Mouse (Mus musculus) ES-Bruce4 (cell line): ENCODE measurements around the gene Scd3. TPM values are rescaled to one million over a fixed set of nuclear protein-coding genes. Genes with fewer than 3 reads are reported as not detected.
A peak's percentile ranks its signal among the peaks of the same experiment; 100 is the strongest.

Source experiments
- H3K27ac ChIP-seq: 2 replicates; pipeline ENCODE4 v1.5.1; 2012; ENCODE audit warnings: low read length, inconsistent platforms; ENCODE audit not compliant: insufficient read depth
- H3K27me3 ChIP-seq: 2 replicates; pipeline ENCODE4 v1.6.1; 2012; ENCODE audit warnings: mild to moderate bottlenecking, low read length, inconsistent platforms; ENCODE audit not compliant: control insufficient read depth, poor library complexity, insufficient read depth, severe bottlenecking
- H3K36me3 ChIP-seq: 2 replicates; pipeline ENCODE4 v1.6.1; 2012; ENCODE audit warnings: inconsistent platforms, mild to moderate bottlenecking, low read length, moderate library complexity; ENCODE audit not compliant: control insufficient read depth, poor library complexity, insufficient read depth, severe bottlenecking
- H3K4me1 ChIP-seq: one replicate; pipeline ENCODE4 v1.8.1; 2011; ENCODE audit warnings: low read length; ENCODE audit not compliant: control insufficient read depth, insufficient read depth
- H3K4me3 ChIP-seq: 2 replicates; pipeline ENCODE4 v1.5.1; 2011; ENCODE audit warnings: low read depth, mild to moderate bottlenecking, low read length
- H3K9ac ChIP-seq: 2 replicates; pipeline ENCODE4 v1.6.1; 2012; ENCODE audit warnings: low read depth, mild to moderate bottlenecking, inconsistent platforms; ENCODE audit not compliant: poor library complexity, severe bottlenecking
- H3K9me3 ChIP-seq: replicated peaks from 2 replicates; pipeline ENCODE4 v1.6.1; 2012; ENCODE audit warnings: mild to moderate bottlenecking, low read length, inconsistent platforms; ENCODE audit not compliant: control insufficient read depth, poor library complexity, insufficient read depth, severe bottlenecking
- CTCF ChIP-seq: IDR thresholded peaks from one replicate; pipeline ENCODE4 v1.8.1; 2011; ENCODE audit warnings: low read depth, low read length
- EP300 ChIP-seq: IDR thresholded peaks from 2 replicates; pipeline ENCODE4 v1.6.1; 2011; ENCODE audit warnings: low read depth, low read length; ENCODE audit not compliant: insufficient read depth
- POLR2A ChIP-seq: IDR thresholded peaks from one replicate; pipeline ENCODE4 v1.8.1; 2011; ENCODE audit warnings: low read length; ENCODE audit not compliant: insufficient read depth
- polyA plus RNA-seq: library from polyadenylated mRNA; stranded (reverse); fragments of >200 nt; gene quantifications from 2 replicates; pipeline ENCODE4 v1.2.4, GENCODE M21; 2011; ENCODE audit warnings: low read depth; ENCODE audit not compliant: missing spikeins, insufficient read depth, insufficient read length

Scd3 gene
- polyA plus RNA-seq, 1 experiment = 3.3 TPM

GRCm38 (mm10) chr19:44284723-44285122 is 81.7 kb downstream of the Scd3 start:
- Histone ChIP-seq H3K9me3 (no peaks in the 10 kb centered on the region), H3K9ac (peak overlapping the region; percentile 62), H3K27me3 (no peaks in the 10 kb centered on the region), H3K27ac (peak overlapping the region; percentile 94), H3K36me3 (no peaks in the 10 kb centered on the region), H3K4me1 (peaks cover 18% of the 10 kb centered on the region), H3K4me3 (peak overlapping the region; percentile 79)
- no peak for TF ChIP-seq EP300
- TF ChIP-seq POLR2A = peak; percentile 3

- H3K9ac ChIP-seq = no peak overlapping the region
- H3K36me3 ChIP-seq = no peaks in the 10 kb centered on the region
- no peak overlapping the region for H3K27ac ChIP-seq
- TF ChIP-seq POLR2A = no peak
- TF ChIP-seq CTCF = no peak
- TF ChIP-seq EP300 = no peak
- H3K9me3 ChIP-seq = no peaks in the 10 kb centered on the region
- H3K4me1 ChIP-seq = peaks cover 17% of the 10 kb centered on the region
- H3K27me3 ChIP-seq = no peaks in the 10 kb centered on the region
- no peak overlapping the region for H3K4me3 ChIP-seq
These were observed 82.5 kb downstream of the Scd3 start for GRCm38 (mm10) chr19:44285554-44285953.

GRCm38 (mm10) chr19:44286109-44286508 is 83.0 kb downstream of the Scd3 start:
- TF ChIP-seq EP300 (no peak), CTCF (no peak), POLR2A (no peak)
- Histone ChIP-seq H3K27me3 (no peaks in the 10 kb centered on the region), H3K36me3 (no peaks in the 10 kb centered on the region), H3K27ac (no peak overlapping the region), H3K9me3 (no peaks in the 10 kb centered on the region), H3K4me1 (peaks cover 16% of the 10 kb centered on the region), H3K4me3 (no peak overlapping the region), H3K9ac (no peak overlapping the region)

- H3K9ac ChIP-seq = no peak overlapping the region
- no peak overlapping the region for H3K4me3 ChIP-seq
- H3K36me3 ChIP-seq = no peaks in the 10 kb centered on the region
- no peaks in the 10 kb centered on the region for H3K27me3 ChIP-seq
- H3K9me3 ChIP-seq = no peaks in the 10 kb centered on the region
- peaks cover 12% of the 10 kb centered on the region for H3K4me1 ChIP-seq
- H3K27ac ChIP-seq = no peak overlapping the region
- TF ChIP-seq EP300 (no peak), CTCF (no peak), POLR2A (no peak)
These were observed 84.5 kb downstream of the Scd3 start for GRCm38 (mm10) chr19:44287415-44288110.

- H3K36me3 ChIP-seq = peaks cover 21% of the 10 kb centered on the region
- H3K9ac ChIP-seq = peak overlapping the region; percentile 85; the same call in 1 of the 2 replicates
- H3K4me3 ChIP-seq = no peak overlapping the region
- H3K27me3 ChIP-seq = no peaks in the 10 kb centered on the region
- no peaks in the 10 kb centered on the region for H3K4me1 ChIP-seq
- TF ChIP-seq POLR2A (no peak), CTCF (no peak), EP300 (no peak)
- no peaks in the 10 kb centered on the region for H3K9me3 ChIP-seq
- H3K27ac ChIP-seq = peak overlapping the region; percentile 11; the same call in 1 of the 2 replicates
These were observed 89.0 kb downstream of the Scd3 start for GRCm38 (mm10) chr19:44292083-44292482.

- peak overlapping the region; percentile 95 for H3K4me3 ChIP-seq
These were observed 89.4 kb downstream of the Scd3 start for GRCm38 (mm10) chr19:44292483-44292882.

More at GRCm38 (mm10) chr19:44292483-44292882, 89.4 kb downstream of the Scd3 start:
- no peak for TF ChIP-seq EP300
- no peak for TF ChIP-seq CTCF
- no peak for TF ChIP-seq POLR2A
- peak overlapping the region; percentile 85 for H3K9ac ChIP-seq
- H3K27ac ChIP-seq = peak overlapping the region; percentile 73
- H3K4me1 ChIP-seq = no peaks in the 10 kb centered on the region
- H3K36me3 ChIP-seq = peaks cover 25% of the 10 kb centered on the region
- H3K9me3 ChIP-seq = no peaks in the 10 kb centered on the region
- no peaks in the 10 kb centered on the region for H3K27me3 ChIP-seq
